Mouse (Mus musculus) neural tube, embryonic 14.5 days (tissue): ENCODE results near the gene Gm37240. TPM values are rescaled to one million over a fixed set of nuclear protein-coding genes. Genes with fewer than 3 reads are reported as not detected.
A peak's percentile ranks its signal among the peaks of the same experiment; 100 is the strongest.

ENCODE experiments used
- ATAC-seq: fragments of 200-750 bp; cut with Nextera tagmentation; 2 replicates; pipeline ENCODE4 v1.8.0; 2017; ENCODE audit warnings: low read depth, mild to moderate bottlenecking, moderate TSS enrichment, moderate library complexity
- H3K27ac ChIP-seq: fragments of 300-500 bp; sonication (generic); 2 replicates; pipeline ENCODE4 v1.5.1; 2014; ENCODE audit warnings: low read depth, mild to moderate bottlenecking, control low read depth, low read length, moderate library complexity, mixed read lengths
- H3K27me3 ChIP-seq: fragments of 300-500 bp; sonication (generic); 2 replicates; pipeline ENCODE4 v1.6.1; 2014; ENCODE audit warnings: low read length; ENCODE audit not compliant: control insufficient read depth, insufficient read depth
- H3K36me3 ChIP-seq: fragments of 300-500 bp; sonication (generic); 2 replicates; pipeline ENCODE4 v1.6.1; 2014; ENCODE audit warnings: low read length, mixed read lengths; ENCODE audit not compliant: control insufficient read depth, insufficient read depth
- H3K4me1 ChIP-seq: fragments of 300-500 bp; sonication (generic); 2 replicates; pipeline ENCODE4 v1.6.1; 2014; ENCODE audit warnings: low read length; ENCODE audit not compliant: control insufficient read depth, insufficient read depth
- H3K4me2 ChIP-seq: fragments of 300-500 bp; sonication (generic); 2 replicates; pipeline ENCODE4 v1.6.1; 2014; ENCODE audit warnings: mild to moderate bottlenecking, low read depth, low read length, control low read depth
- H3K4me3 ChIP-seq: fragments of 300-500 bp; sonication (generic); 2 replicates; pipeline ENCODE4 v1.5.1; 2014; ENCODE audit warnings: low read depth, low read length, control low read depth, mixed read lengths
- H3K9ac ChIP-seq: fragments of 300-500 bp; sonication (generic); replicated peaks from 2 replicates; pipeline ENCODE4 v1.6.1; 2014; ENCODE audit warnings: low read depth, mild to moderate bottlenecking, control low read depth, low read length, mixed read lengths
- H3K9me3 ChIP-seq: fragments of 300-500 bp; sonication (generic); 2 replicates; pipeline ENCODE4 v1.6.1; 2016; ENCODE audit warnings: low read length; ENCODE audit not compliant: control insufficient read depth
- WGBS: fragments of 180-500 bp; shearing (Covaris S2); extraction: QIAGEN DNeasy Blood & Tissue Kit; methylation state at CpG from one replicate; pipeline ENCODE4 v1.1.7; 2014; 5-methylcytosine and 5-hydroxymethylcytosine counted together
- polyA plus RNA-seq: library from polyadenylated mRNA; unstranded; fragments of >200 nt; fragmentation: Nextera tagmentation; extraction: Ambion mirVana; gene quantifications from 2 replicates; pipeline ENCODE4 v1.2.1, GENCODE M21; 2014

Gene Gm37240
- polyA plus RNA-seq, 1 experiment from 2014 or later = not detected

DNA sequence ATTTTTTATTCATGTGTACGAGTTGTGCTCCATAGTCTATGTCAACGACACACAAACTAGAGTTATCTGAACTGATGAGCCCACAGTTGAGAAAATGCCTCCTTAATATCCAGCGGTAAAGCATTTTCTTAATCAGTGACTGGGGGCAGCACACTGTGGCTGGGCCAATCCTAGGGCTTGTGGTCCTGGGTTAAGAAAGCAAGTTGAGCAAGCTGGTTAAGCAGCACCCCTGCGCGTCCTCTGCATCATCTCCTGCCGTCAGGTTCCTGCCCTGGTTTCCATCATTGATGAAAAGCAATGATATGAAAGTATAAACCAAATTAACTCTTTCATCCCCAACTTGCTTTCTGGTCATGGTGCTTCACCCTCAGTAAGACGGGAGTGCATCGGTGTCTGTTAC, 1394.7 kb downstream of the Gm37240 start:
- WGBS = 96% methylated on average over 8 of the region's 8 CpGs
- Histone ChIP-seq H3K9ac (no peak overlapping the region), H3K27me3 (no peaks in the 10 kb centered on the region), H3K27ac (no peak overlapping the region), H3K36me3 (no peaks in the 10 kb centered on the region), H3K4me3 (no peak overlapping the region), H3K4me1 (no peaks in the 10 kb centered on the region), H3K9me3 (no peaks in the 10 kb centered on the region), H3K4me2 (no peak overlapping the region)
- no peak for ATAC-seq

DNA sequence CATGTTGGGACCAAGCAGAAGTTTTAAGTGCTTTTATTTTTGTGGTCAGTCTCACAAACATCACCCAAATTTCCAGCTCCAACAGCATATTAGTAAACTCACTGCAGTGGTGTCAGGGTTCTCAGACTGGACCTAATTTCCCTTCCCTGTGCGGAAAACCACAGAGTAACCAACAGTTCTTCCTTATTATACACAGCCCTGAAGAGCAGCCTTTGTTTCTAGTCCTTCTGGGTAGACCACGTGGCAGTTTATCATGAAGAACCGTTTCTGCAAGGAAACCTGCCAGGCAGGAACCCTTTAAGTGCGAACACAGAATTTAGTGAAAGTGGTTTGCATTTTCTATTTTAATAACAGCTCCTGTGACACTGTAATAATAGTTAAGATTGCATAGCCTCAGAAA, 1395.2 kb downstream of the Gm37240 start:
- Histone ChIP-seq H3K4me2 (no peak overlapping the region), H3K4me3 (no peak overlapping the region), H3K27ac (no peak overlapping the region), H3K36me3 (no peaks in the 10 kb centered on the region), H3K27me3 (no peaks in the 10 kb centered on the region), H3K4me1 (no peaks in the 10 kb centered on the region), H3K9me3 (no peaks in the 10 kb centered on the region), H3K9ac (no peak overlapping the region)
- no peak for ATAC-seq
- WGBS = 77% methylated on average over 4 of the region's 4 CpGs

DNA sequence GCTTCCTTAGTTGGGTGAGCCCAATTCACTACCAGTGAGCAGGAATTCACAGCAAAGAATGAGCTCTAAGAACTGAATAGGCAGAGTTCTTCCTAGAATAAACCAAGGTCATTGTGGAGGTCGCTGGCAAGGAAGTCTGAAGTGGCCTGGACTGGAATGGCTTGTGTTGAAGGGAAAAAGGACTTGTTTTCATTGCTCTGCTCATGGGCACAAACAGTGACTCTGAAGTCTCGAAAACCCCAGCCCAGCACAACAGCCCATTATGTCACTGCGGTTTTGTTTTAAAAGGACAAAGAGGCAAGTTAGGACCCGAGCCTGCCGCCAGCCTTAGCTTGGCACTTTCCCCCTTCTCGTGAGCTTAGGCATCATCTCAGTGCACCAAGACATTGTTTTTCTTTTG, 1398.6 kb downstream of the Gm37240 start:
- H3K4me2 ChIP-seq = no peak overlapping the region
- H3K9ac ChIP-seq = no peak overlapping the region
- H3K9me3 ChIP-seq = no peaks in the 10 kb centered on the region
- no peak overlapping the region for H3K4me3 ChIP-seq
- ATAC-seq = no peak
- H3K36me3 ChIP-seq = no peaks in the 10 kb centered on the region
- 32% methylated on average over 6 of the region's 6 CpGs for WGBS
- no peaks in the 10 kb centered on the region for H3K27me3 ChIP-seq
- no peaks in the 10 kb centered on the region for H3K4me1 ChIP-seq
- H3K27ac ChIP-seq = no peak overlapping the region

GRCm38 (mm10) chr3:84484891-84485290, 1402.4 kb downstream of the Gm37240 start:
- WGBS = 70% methylated on average over 3 of the region's 3 CpGs

DNA sequence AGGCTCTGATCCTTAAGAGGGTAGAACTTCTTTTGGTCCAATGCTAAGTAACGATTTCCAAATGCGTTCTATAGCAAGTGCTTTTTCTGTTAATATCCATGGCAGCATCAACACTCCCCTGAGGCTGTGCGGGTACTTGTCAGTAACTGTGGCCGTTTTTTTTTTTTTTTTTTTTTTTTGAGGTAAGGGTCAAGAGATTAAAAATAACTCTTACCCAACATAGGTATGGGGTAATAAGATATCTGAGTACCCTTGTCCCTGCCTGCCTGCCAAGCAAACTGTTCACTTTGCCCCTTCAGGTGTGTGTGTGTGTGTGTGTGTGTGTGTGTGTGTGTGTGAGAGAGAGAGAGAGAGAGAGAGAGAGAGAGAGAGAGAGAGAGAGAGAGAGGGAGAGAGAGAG, 1403.0 kb downstream of the Gm37240 start:
- ATAC-seq = no peak
- H3K9me3 ChIP-seq = no peaks in the 10 kb centered on the region
- H3K4me3 ChIP-seq = no peak overlapping the region
- H3K36me3 ChIP-seq = no peaks in the 10 kb centered on the region
- WGBS = 66% methylated on average over 4 of the region's 4 CpGs
- no peak overlapping the region for H3K27ac ChIP-seq
- H3K4me2 ChIP-seq = no peak overlapping the region
- no peaks in the 10 kb centered on the region; the same call in 1 of the 2 replicates for H3K27me3 ChIP-seq
- H3K4me1 ChIP-seq = no peaks in the 10 kb centered on the region
- no peak overlapping the region for H3K9ac ChIP-seq

More at GRCm38 (mm10) chr3:84484891-84485290, 1402.4 kb downstream of the Gm37240 start:
- H3K4me3 ChIP-seq = no peak overlapping the region
- H3K4me2 ChIP-seq = no peak overlapping the region
- no peaks in the 10 kb centered on the region for H3K9me3 ChIP-seq
- no peaks in the 10 kb centered on the region for H3K4me1 ChIP-seq
- no peak for ATAC-seq
- H3K27me3 ChIP-seq = no peaks in the 10 kb centered on the region; the same call in 1 of the 2 replicates
- H3K27ac ChIP-seq = no peak overlapping the region
- no peaks in the 10 kb centered on the region for H3K36me3 ChIP-seq
- no peak overlapping the region for H3K9ac ChIP-seq

DNA sequence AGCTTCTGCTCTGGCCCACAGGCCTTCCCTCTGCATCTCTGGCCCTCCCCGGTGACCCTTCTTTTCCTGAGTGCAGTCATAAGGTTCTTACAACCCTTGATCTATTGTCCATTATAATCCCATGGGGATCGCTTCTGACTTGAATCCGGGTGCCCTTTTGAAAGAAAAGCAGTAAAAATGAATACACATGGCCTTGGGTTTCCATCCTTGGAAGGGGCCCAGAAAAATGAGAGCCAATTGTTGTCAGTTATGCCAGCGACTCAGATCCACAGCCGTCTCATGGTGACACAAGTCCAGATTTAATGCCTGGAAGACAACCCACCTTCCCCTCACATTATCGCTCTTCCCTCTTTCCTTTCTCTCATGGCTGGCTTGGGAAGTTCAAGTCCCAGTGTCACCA, 1405.2 kb downstream of the Gm37240 start:
- Histone ChIP-seq H3K4me2 (no peak overlapping the region), H3K36me3 (no peaks in the 10 kb centered on the region), H3K9ac (no peak overlapping the region), H3K4me1 (peaks cover 5% of the 10 kb centered on the region; the same call in 1 of the 2 replicates), H3K4me3 (no peak overlapping the region), H3K27ac (no peak overlapping the region), H3K9me3 (no peaks in the 10 kb centered on the region), H3K27me3 (no peaks in the 10 kb centered on the region; the same call in 1 of the 2 replicates)
- ATAC-seq = no peak
- WGBS = 51% methylated on average over 6 of the region's 6 CpGs

- H3K4me1 ChIP-seq = peaks cover 5% of the 10 kb centered on the region; the same call in 1 of the 2 replicates
- H3K4me2 ChIP-seq = peak overlapping the region; percentile 97
- peak overlapping the region; percentile 69 for H3K4me3 ChIP-seq
- no peak overlapping the region for H3K27ac ChIP-seq
- no peaks in the 10 kb centered on the region; the same call in 1 of the 2 replicates for H3K27me3 ChIP-seq
- ATAC-seq = no peak
- H3K36me3 ChIP-seq = no peaks in the 10 kb centered on the region
- no peak overlapping the region; the same call in 1 of the 2 replicates for H3K9ac ChIP-seq
- no peaks in the 10 kb centered on the region for H3K9me3 ChIP-seq
- 5% methylated on average over 11 of the region's 11 CpGs for WGBS
These were observed 1406.2 kb downstream of the Gm37240 start for GRCm38 (mm10) chr3:84481104-84481503.

- Histone ChIP-seq H3K27me3 (no peaks in the 10 kb centered on the region; the same call in 1 of the 2 replicates), H3K4me1 (peaks cover 5% of the 10 kb centered on the region; the same call in 1 of the 2 replicates), H3K4me2 (peak within 1 kb of the TSS; percentile 97), H3K27ac (peak within 1 kb of the TSS; percentile 70; the same call in 1 of the 2 replicates), H3K9me3 (no peaks in the 10 kb centered on the region), H3K4me3 (peak within 1 kb of the TSS; percentile 69), H3K9ac (peak within 1 kb of the TSS; percentile 66), H3K36me3 (no peaks in the 10 kb centered on the region)
- WGBS = under 1% methylated on average over 76 of the region's 82 CpGs
- ATAC-seq = peak; percentile 79
These were observed 1407.1 kb downstream of the Gm37240 start, which contains the start of gene Fhdc1 for GRCm38 (mm10) chr3:84480006-84480897. Gene Fhdc1 (minus strand): TSS chr3:84480429.
